13 mouse cellular contexts compared by ENCODE assay signal in genomic region chr1:180186371-180186770, GRCm38 (mm10).
"Had no signal": no experiment of that assay in that cellular context is flagged by ENCODE, and none has a peak within 500 bp of the region (broad histone marks: within the 10 kb centered on the region; RNA-seq: fewer than 3 reads in every experiment).

No protein-coding gene starts in this region.

- H3K4me2 ChIP-seq: limb, embryonic 13.5 days; stomach, embryonic 15.5 days had no signal

- H3K27me3 ChIP-seq: limb, embryonic 13.5 days; stomach, embryonic 15.5 days had no signal

- H3K4me3 ChIP-seq: limb, embryonic 13.5 days; midbrain, embryonic 10.5 days; stomach, embryonic 15.5 days had no signal

- H3K4me1 ChIP-seq: limb, embryonic 13.5 days; midbrain, embryonic 10.5 days had no signal

- H3K27ac ChIP-seq: limb, embryonic 13.5 days; liver, embryonic 14.5 days; midbrain, embryonic 10.5 days; stomach, embryonic 15.5 days had no signal

- H3K36me3 ChIP-seq: limb, embryonic 13.5 days; midbrain, embryonic 10.5 days; stomach, embryonic 15.5 days had no signal

- H3K9me3 ChIP-seq: limb, embryonic 13.5 days; midbrain, embryonic 10.5 days; stomach, embryonic 15.5 days had no signal

- ATAC-seq: lung, postnatal 0 days; midbrain, embryonic 16.5 days had no signal

- H3K9ac ChIP-seq: limb, embryonic 13.5 days; liver, embryonic 14.5 days; stomach, embryonic 15.5 days had no signal

- DNase-seq: kidney, postnatal 10 days; kidney, postnatal 4 days; left cerebral cortex, postnatal 4 days; lung, adult 18-20 months; lung, postnatal 4 days; right cerebral cortex, postnatal 14 days; thymus, postnatal 4 days had no signal
